Mouse (Mus musculus): ENCODE results near the gene Asic1. TPM values are rescaled to one million over a fixed set of nuclear protein-coding genes. Genes with fewer than 3 reads are reported as not detected.

Gene Asic1
- total RNA-seq, 2 experiments from 2014 or later = 101 to 102 TPM

DNA sequence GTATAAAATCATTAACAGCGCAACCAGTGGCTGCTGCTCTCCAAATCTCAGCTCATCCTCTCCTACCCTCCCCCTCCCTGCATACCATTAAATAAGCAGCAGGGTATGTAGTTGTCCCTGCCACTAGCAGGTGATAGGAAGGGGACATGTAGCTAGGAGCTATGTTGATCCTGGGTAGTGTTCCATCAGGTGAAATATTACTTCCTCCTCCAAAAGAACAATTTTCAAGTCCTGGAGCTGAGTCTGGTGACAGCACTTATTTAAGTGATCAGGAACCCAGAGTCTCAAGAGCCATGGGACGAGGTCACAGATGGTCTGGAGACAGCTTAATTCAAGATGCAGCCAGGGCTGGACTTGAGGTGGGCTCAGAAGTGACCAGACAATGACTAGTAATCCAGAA is 65.5 kb downstream of the Asic1 start:
- intact Hi-C loops (cut with DNase I) = no loop called here
- DNase-seq = peak; percentile 100

DNA sequence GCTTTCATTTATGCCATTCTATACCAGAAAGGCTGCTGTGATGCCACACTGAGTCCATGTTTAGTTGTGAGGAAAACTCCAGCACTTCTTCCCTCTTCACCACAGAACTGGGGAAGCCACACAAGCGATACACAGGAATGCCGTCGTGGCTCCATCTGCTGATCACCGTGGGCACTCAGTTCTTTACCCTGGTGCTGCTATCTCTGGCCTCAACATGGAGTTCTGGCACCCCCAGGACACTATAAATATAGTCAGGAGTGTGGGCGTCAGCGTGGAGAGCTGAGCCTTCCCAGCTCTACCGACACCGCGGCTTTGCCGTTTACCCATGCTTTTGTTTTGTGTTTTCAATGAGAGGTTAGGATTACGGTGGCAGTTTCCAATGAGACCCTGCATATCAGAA is 66.5 kb downstream of the Asic1 start:
- DNase-seq = no peak
- intact Hi-C loops (cut with DNase I) = no loop called here

DNA sequence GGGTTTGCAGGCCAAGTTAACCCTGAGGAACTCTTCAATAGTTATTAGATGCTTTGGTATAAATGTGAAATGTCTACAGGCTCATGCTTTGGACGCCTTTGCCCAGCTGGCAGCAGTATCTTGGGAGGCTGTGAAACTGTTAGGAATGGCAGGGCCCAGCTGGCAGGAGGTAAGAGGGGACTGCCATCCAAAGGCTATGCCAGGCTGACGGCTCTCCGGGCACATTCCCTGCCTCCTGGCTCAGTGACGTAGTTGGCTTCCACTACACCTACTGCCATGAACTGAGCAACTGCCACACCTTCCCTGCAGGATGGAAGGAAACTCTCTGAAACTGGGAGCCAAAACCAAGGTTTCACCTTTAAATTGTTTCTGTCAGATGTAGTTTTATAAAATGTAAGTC is 70.1 kb downstream of the Asic1 start:
- no peak for DNase-seq
- intact Hi-C loops (cut with DNase I) = no loop called here

Other genes with a start within 250 kb of the Asic1 start
- 10 to 100 TPM; 39.0 to 39.2 TPM for gene Nckap5l, start 212.6 kb upstream of the Asic1 start, total RNA-seq (2021)
- 1 to 10 TPM; 7.8 to 8.0 TPM for gene Bcdin3d, start 195.6 kb upstream of the Asic1 start, total RNA-seq (2021)
- gene Faim2, start 142.2 kb upstream of the Asic1 start, total RNA-seq (2021) = 10 to 100 TPM; 53.6 to 65.1 TPM
- gene Aqp2, start 91.3 kb upstream of the Asic1 start, total RNA-seq (2021) = not detected
- 1 to 10 TPM in 1 of 2 experiments, under 1 TPM in 1; 0.28 to 1.1 TPM for gene Aqp5, start 79.6 kb upstream of the Asic1 start, total RNA-seq (2021)
- gene Aqp6, start 69.0 kb upstream of the Asic1 start, total RNA-seq (2021) = not detected
- 10 to 100 TPM; 22.0 to 26.1 TPM for gene Racgap1, start 18.7 kb upstream of the Asic1 start, total RNA-seq (2021)
- gene Smarcd1, start 31.8 kb downstream of the Asic1 start, total RNA-seq (2021) = 100 to 1,000 TPM; 134 to 148 TPM
- gene Gm17349, start 35.1 kb downstream of the Asic1 start, total RNA-seq (2021) = not detected
- gene Gpd1, start 47.1 kb downstream of the Asic1 start, total RNA-seq (2021) = 1 to 10 TPM; 6.7 to 6.8 TPM
- gene Cox14, start 55.2 kb downstream of the Asic1 start, total RNA-seq (2021) = 10 to 100 TPM; 68.0 to 73.4 TPM
- gene Cers5, start 102.5 kb downstream of the Asic1 start, total RNA-seq (2021) = 10 to 100 TPM; 58.0 to 62.3 TPM
- gene Lima1, start 205.1 kb downstream of the Asic1 start, total RNA-seq (2021) = 10 to 100 TPM; 13.6 to 15.6 TPM